Mouse (Mus musculus): Measurements from ENCODE around the gene Mymk.
A peak's percentile ranks its signal among the peaks of the same experiment; 100 is the strongest.

Gene Mymk

GRCm38 (mm10) chr2:27036003-27036402 lies 36.0 kb downstream of the Mymk start:
- no peak for DNase-seq (ENCODE audit: low spot score)

GRCm38 (mm10) chr2:27032361-27032760 lies 39.6 kb downstream of the Mymk start:
- DNase-seq (ENCODE audit: low spot score), result no peak

GRCm38 (mm10) chr2:27028437-27029015 lies 43.5 kb downstream of the Mymk start:
- no peak for DNase-seq (ENCODE audit: low spot score)

- peak; percentile 68 for DNase-seq (ENCODE audit: low spot score)
These were observed 44.2 kb downstream of the Mymk start, which contains the start of gene Slc2a6 for GRCm38 (mm10) chr2:27027618-27028436. Slc2a6 (minus strand) TSS chr2:27027998.

GRCm38 (mm10) chr2:27026857-27027617 lies 44.9 kb downstream of the Mymk start:
- no peak for DNase-seq (ENCODE audit: low spot score)

GRCm38 (mm10) chr2:27026332-27026731 lies 45.6 kb downstream of the Mymk start:
- no peak for DNase-seq (ENCODE audit: low spot score)

DNA sequence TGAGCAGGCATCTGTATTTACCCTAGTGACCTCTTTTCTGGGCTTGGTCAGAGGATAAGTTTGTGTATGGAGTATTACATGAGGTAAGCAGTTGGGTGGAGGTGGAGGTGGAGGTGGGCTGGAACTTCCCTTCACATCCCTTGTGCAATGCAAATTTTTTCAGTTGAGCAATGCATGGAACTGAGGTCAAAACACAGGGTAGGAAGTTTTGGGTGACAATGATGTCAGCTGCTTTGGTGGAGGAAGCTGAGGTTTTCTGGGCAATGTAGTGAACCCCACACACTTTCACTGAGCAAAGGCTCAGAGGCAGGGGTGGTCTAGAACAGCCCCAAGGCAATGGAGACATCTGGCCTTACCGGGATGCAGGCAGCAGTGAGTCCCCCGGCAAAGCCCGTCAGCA lies 46.4 kb downstream of the Mymk start:
- DNase-seq (ENCODE audit: low spot score), result no peak

- DNase-seq (ENCODE audit: low spot score), result no peak
These were observed 47.8 kb downstream of the Mymk start for GRCm38 (mm10) chr2:27024136-27024535.

DNA sequence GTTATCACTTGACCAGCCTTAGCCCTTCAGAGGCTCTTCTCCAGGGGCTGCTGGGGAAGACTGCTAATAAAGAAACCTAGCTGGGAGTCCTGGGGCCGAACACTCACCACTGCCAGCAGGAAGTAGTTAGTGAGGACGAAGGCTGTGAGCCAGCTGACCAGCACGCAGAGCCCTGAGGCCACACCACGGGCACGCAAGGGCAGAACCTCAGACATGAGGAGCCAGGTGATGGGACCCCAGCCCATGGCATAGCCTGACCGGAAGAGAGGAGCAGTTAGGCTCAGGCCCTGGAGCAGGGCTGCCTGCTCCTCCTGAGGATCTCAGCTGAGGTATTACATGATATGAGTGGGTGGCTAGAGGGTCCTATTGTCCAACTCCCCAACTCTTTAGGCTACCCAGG lies 49.4 kb downstream of the Mymk start:
- no peak for DNase-seq (ENCODE audit: low spot score)

DNA sequence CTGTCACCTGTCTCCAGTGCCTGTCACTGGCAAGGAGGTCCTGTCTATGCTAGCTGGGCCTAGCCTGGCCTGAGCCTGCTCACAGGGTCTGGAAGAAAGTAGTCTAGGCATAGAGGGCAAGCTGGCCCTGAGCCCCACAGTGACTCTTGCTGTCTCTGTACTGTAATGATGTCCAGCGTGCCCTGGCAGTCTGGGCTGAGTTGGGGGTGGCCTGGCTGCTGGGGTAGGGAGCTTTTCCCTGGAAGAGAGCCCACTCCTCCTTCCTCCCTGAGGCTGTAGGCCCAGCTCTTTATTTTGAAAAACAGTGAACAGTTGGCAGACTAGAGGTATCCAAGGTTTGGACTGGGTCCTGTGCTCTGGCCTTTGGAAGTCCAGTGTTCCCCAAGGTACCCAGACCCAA lies 50.9 kb downstream of the Mymk start:
- no peak for DNase-seq (ENCODE audit: low spot score)

DNA sequence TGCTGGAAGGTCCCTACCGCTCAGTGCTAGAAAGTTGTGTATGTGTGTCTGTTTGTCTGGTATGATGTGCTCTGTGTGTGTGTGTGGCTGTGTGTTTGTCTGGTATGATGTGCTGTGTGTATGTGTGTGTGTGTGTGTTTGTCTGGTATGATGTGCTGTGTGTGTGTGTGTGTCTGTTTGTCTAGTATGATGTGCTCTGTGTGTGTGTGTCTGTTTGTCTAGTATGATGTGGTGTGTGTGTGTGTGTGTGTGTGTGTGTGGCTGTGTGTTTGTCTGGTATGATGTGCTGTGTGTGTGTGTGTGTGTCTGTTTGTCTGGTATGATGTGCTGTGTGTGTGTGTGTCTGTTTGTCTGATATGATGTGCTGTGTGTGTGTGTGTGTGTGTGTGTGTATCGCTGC lies 52.4 kb downstream of the Mymk start:
- no peak for DNase-seq (ENCODE audit: low spot score)

- peak; percentile 59 for DNase-seq (ENCODE audit: low spot score)
These were observed 54.2 kb downstream of the Mymk start for GRCm38 (mm10) chr2:27017802-27018201.

Data from c-Kit-positive CD71-positive TER-119-positive erythroid progenitor cells, embryonic 14.5 days (primary cell).